Mouse (Mus musculus) gastrocnemius, postnatal 36 days (tissue): ENCODE measurements around the gene Jup. TPM values are rescaled to one million over a fixed set of nuclear protein-coding genes. Genes with fewer than 3 reads are reported as not detected.
"Not testable (repeated sequence)": the region's sequence is repeated elsewhere in the genome, so short reads cannot be mapped to it uniquely, and the experiment has no call there.

Experiments used
- DNase-seq, 2 experiments: peaks; one replicate each; pipeline ENCODE4 v3.0.0; 2022
- intact Hi-C: fragments of 180-260 bp; cut with DNase I; formaldehyde crosslinking; loops from one replicate; pipeline ENCODE4 v1.15.1; 2025
- microRNA-seq, 2 experiments: library from miRNA; unstranded; fragments of <30 nt; microRNA quantifications; one replicate each; pipeline ENCODE4 v1.2.0; 2021
- total RNA-seq, 2 experiments: library from RNA; stranded (reverse); gene quantifications; 2 replicates each; pipeline ENCODE4 v1.2.3; 2021

Jup gene
- total RNA-seq, 2 experiments from 2014 or later, result 73.8 to 80.2 TPM

DNA sequence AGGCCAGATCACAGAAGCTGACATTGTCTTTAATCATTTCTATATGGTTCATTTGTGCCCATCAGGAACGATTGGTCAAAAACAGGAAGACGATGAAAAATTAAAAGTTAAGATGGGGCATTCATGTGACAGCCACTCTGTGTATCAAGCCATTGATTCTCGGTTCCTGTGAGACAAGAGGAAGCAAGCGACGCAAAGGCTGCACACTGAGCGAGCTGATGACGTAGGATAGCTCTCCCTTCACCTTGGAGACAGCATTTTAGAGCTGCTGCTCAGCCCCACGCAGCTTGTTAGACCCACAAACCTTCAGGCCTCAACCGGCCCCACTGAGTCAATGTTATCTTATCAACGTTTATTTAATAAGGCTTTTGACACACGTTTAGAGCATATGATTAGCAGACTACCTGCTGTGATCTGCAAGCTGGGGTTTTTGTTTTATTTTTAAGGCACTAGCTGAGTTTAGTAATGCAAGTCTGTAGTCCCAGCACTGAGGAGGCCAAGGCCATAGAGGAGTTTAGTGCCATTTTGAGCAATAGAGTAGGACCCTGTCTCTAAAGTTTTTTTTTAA lies 72.4 kb downstream of the Jup start:
- intact Hi-C loops, result no loop called here

DNA sequence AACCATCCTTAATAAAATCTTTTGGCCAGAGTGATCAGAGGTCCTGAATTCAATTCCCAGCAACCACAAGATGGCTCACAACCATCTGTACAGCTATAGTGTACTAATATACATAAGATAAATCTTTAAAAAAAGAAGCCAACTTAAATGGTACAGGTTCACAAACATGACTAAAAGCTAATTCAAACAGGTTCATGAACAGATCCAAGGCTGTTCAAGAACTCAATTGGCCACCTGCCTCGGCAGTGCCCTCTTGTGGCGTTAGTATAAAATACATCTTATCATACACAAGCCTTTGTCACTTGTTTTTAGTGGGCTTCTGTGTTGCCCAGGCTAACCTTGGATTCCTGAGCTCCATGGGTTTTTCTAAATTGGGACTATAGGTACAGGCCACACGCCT lies 74.0 kb downstream of the Jup start:
- intact Hi-C loops, result no loop called here
- DNase-seq, result peak in 1 of 2 experiments; percentile 40

More for the DNA sequence above, 72.4 kb downstream of the Jup start:
- no peak for DNase-seq

DNA sequence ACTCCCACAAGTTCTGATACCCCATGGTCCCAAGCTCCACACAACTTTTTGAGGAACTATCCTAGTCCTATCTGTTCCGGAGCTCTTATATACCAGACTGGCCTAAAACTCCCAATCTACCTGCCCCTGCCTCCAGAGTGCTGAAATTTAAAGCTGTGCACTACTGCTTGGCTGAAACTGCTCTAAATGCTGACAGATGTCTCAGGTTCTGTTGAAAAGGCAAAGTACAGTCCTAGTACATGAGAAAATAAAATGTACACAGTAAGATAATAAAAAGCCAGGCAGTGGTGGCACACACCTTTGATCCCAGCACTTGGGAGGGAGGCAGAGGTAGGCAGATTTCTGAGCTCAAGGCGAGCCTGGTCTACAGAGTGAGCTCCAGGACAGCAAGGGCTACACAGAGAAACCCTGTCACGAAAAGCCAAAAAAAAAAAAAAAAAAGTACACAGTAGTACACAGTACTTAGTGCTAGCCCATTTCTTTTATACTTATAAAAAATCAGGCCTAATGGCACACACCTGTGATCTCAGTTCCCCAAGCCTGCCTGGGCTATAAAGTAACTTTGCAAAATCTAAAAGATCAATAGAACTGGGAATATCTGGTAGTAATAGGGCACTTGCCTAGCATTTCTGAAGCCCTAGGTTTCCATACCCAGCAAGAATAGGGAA lies 74.8 kb downstream of the Jup start:
- DNase-seq, result no peak
- intact Hi-C loops, result no loop called here

DNA sequence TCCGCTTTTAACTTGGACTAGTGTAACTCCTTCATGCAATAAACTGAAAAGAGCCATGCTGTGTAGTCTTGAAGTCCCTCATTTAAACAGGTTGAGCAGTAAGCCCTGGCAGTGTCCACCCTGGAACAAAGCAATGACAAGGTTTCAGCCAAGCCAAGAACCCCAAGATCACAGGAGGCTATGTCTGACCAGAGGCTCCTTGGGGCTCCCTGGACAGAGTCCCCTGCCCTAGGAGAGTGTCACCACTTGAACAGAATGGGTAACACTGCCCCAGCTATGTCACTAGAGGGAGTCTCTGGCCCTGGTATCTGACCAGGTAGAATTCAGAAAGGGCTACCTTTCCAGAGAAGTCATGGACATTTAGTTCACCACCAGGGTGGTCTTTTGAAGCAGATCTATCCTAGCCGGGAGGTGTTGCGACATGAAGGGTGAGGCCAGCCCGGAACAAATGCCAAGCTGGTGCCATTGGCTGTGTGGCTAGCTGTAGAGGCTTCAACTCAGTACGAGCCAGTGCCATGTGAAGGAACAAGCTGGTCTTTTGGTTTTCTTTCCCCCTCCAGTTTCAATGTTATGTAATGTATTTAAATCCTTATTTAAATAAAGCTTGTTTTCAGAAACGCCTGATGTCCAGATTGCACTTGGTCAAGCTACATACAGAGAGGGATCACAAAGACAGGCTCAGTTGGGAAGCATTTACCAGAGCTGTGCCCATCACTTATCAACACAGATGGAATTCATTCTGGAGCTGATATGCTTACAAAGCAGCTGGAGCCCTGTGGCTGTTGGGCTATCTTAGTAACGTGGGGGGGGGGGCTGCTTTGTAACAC lies 75.9 kb downstream of the Jup start:
- DNase-seq, intact Hi-C loops: not testable (repeated sequence)

DNA sequence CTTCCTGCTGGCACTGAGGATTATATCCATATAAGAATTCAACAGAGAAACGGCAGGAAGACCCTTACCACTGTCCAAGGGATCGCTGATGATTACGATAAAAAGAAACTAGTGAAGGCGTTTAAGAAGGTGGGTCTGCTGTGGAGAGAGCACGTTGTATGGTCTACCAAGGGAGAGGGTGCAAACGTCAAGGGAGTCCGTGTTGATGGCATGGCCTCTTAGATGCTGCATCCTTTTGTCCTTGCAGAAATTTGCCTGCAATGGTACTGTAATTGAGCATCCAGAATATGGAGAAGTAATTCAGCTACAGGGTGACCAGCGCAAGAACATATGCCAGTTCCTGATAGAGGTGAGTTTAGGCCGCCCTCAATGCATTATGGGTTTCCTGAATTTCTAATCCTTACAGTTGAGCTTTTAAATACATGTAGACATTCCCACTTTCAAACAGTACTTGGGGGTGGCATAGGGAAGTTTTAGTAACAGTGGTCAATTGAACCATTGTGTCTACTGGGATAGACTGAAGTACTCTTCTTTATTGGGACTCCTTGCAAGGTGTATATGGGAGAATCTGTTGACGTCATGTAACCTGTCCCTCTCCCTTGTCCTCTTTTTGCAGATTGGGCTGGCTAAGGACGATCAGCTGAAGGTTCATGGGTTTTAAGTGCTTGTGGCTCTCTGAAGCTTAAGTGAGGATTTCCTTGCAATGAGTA lies 76.7 kb downstream of the Jup start:
- intact Hi-C loops, DNase-seq: not testable (repeated sequence)

DNA sequence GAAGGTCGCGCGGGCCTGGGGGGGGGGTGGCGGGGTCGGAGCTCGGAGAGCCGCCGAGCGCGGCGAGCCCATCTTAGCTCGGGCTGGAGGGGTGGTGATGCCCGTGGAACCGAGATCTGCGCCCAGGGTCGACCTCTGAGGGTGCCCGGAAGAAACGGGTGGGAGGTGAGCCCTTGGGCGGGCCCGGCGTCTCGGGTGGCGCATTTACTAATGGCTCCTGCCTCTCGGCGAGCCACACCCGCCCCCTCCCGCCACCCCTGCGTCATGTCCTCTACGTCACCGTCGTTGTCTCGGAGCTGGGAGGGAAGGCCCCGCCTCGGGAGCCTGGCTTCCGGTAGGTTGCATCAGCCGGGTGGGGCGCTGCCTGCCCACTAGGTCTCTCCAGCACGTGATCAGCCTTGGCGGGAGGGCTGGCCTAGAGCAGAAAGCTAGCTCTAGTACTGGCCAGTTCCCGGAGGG lies 77.4 kb downstream of the Jup start:
- DNase-seq, result peak; percentile 90 to 96
- intact Hi-C loops, result no loop called here

DNA sequence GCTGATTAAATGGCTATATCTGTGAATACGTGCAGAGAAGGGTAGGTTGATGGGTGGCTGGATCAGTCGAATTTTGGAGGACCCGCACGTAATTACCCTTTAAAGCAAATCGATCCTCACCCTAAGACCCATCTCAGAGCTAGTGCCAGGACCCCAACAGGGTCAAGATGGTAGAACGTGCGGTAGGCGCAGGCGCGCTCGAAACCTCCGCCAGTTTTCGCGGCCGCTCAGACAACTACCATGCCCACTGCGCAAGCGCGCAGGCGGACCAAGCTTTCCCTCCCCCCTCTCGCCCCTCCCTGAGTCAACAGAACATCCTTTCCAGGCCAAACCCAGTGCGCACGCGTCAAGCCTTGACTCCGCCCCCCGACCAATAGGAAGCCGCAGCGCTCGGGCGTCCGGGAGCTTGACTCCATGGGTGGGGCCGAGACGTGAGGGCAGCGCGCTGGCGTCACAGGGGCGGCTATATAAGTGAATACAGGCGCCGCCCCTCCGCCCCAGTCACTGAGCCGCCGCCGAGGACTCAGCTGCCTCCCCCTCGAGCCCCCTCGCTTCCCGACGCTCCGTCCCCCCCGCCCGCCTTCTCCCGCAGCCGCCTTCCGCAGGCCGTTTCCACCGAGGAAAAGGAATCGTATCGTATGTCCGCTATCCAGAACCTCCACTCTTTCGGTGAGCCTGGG lies 77.9 kb downstream of the Jup start, which contains the start of gene Eif1:
Gene Eif1, plus strand, starts transcription at position 394 of the 680 bp plus-strand sequence.
- intact Hi-C loops, result no loop called here

More for the DNA sequence above, 77.9 kb downstream of the Jup start, which contains the start of gene Eif1:
- DNase-seq, result peak; percentile 100

Small RNA genes within 50 kb of the gene (microRNA-seq; reads per million reads assigned to microRNA genes)
- 0 reads per million in 2 experiments for gene Gm27374

Other genes with a start within 250 kb of the Jup start
- gene Krt19, start 249.1 kb downstream of the Jup start, total RNA-seq, result under 1 TPM; 0.41 to 0.57 TPM
- gene Krt9, start 204.5 kb downstream of the Jup start, total RNA-seq, result not detected
- not detected for gene Krt14, start 190.2 kb downstream of the Jup start, total RNA-seq
- gene Krt16, start 148.9 kb downstream of the Jup start, total RNA-seq, result not detected
- gene Krt17, start 136.7 kb downstream of the Jup start, total RNA-seq, result under 1 TPM in 1 of 2 experiments, not detected in 1; 0.82 TPM
- not detected for gene Krt42, start 127.9 kb downstream of the Jup start, total RNA-seq
- 1,000 to 10,000 TPM in 1 of 2 experiments, 100 to 1,000 TPM in 1; 947 to 1,138 TPM for gene Eif1, start 77.9 kb downstream of the Jup start, total RNA-seq
- gene Gast, start 63.4 kb downstream of the Jup start, total RNA-seq, result not detected
- gene Hap1, start 41.6 kb downstream of the Jup start, total RNA-seq, result under 1 TPM in 1 of 2 experiments, not detected in 1; 0.23 TPM
- 1 to 10 TPM; 3.6 to 4.1 TPM for gene P3h4, start 17.1 kb upstream of the Jup start, total RNA-seq
- gene Fkbp10, start 17.9 kb upstream of the Jup start, total RNA-seq, result 1 to 10 TPM; 5.1 to 6.5 TPM
- gene Nt5c3b, start 44.0 kb upstream of the Jup start, total RNA-seq, result 1 to 10 TPM; 7.5 to 8.1 TPM
- under 1 TPM; 0.22 to 0.26 TPM for gene Klhl10, start 44.2 kb upstream of the Jup start, total RNA-seq
- 1 to 10 TPM; 3.3 to 3.7 TPM for gene Klhl11, start 75.0 kb upstream of the Jup start, total RNA-seq
- gene Acly, start 130.2 kb upstream of the Jup start, total RNA-seq, result 10 to 100 TPM; 10.4 to 13.6 TPM
- under 1 TPM; 0.10 to 0.54 TPM for gene Ttc25, start 147.8 kb upstream of the Jup start, total RNA-seq
- 1 to 10 TPM; 4.3 to 7.3 TPM for gene Cnp, start 177.1 kb upstream of the Jup start, total RNA-seq
- 10 to 100 TPM; 18.6 to 19.1 TPM for gene Nkiras2, start 221.5 kb upstream of the Jup start, total RNA-seq
- 100 to 1,000 TPM; 105 to 110 TPM for gene Dnajc7, start 222.4 kb upstream of the Jup start, total RNA-seq